Mouse (Mus musculus): ENCODE measurements around the gene Nek1.

GRCm38 (mm10) chr8:60976818-60977217 lies 16.2 kb upstream of the Nek1 start:
- TF ChIP-seq CTCF (IDR thresholded peaks at IDR 0.05): no peak
- TF ChIP-seq EP300 (IDR thresholded peaks at IDR 0.05; ENCODE audit: insufficient read depth, low read depth, low read length): no peak
- TF ChIP-seq POLR2A (IDR thresholded peaks at IDR 0.05; ENCODE audit: insufficient read depth, low read depth, low read length): no peak

Measured in heart, adult 2 months (tissue).